Mouse (Mus musculus) neural tube, embryonic 12.5 days (tissue): ENCODE results near the gene Palld. TPM values are rescaled to one million over a fixed set of nuclear protein-coding genes. Genes with fewer than 3 reads are reported as not detected.

ENCODE experiments used
- ATAC-seq: fragments of 200-750 bp; cut with Nextera tagmentation; 2 replicates; pipeline ENCODE4 v1.8.0; 2017; ENCODE audit warnings: low read depth, mild to moderate bottlenecking, moderate TSS enrichment, moderate library complexity; ENCODE audit not compliant: low FRiP score
- H3K27ac ChIP-seq: fragments of 300-500 bp; sonication (generic); 2 replicates; pipeline ENCODE4 v1.5.1; 2016
- H3K27me3 ChIP-seq: fragments of 300-500 bp; sonication (generic); replicated peaks from 2 replicates; pipeline ENCODE4 v1.6.1; 2016; ENCODE audit warnings: mild to moderate bottlenecking
- H3K36me3 ChIP-seq: fragments of 300-500 bp; sonication (generic); 2 replicates; pipeline ENCODE4 v1.6.1; 2016; ENCODE audit warnings: mild to moderate bottlenecking
- H3K4me1 ChIP-seq: fragments of 300-500 bp; sonication (generic); 2 replicates; pipeline ENCODE4 v1.6.1; 2016
- H3K4me2 ChIP-seq: fragments of 300-500 bp; sonication (generic); replicated peaks from 2 replicates; pipeline ENCODE4 v1.6.1; 2016; ENCODE audit warnings: mild to moderate bottlenecking
- H3K4me3 ChIP-seq: fragments of 300-500 bp; sonication (generic); 2 replicates; pipeline ENCODE4 v1.5.1; 2016
- H3K9ac ChIP-seq: fragments of 300-500 bp; sonication (generic); 2 replicates; pipeline ENCODE4 v1.6.1; 2016; ENCODE audit warnings: mild to moderate bottlenecking
- H3K9me3 ChIP-seq: fragments of 300-500 bp; sonication (generic); 2 replicates; pipeline ENCODE4 v1.6.1; 2016; ENCODE audit warnings: mild to moderate bottlenecking
- WGBS: fragments of 180-500 bp; shearing (Covaris S2); methylation state at CpG from one replicate; pipeline ENCODE4 v1.1.7; 2016; 5-methylcytosine and 5-hydroxymethylcytosine counted together
- polyA plus RNA-seq: library from polyadenylated mRNA; unstranded; fragments of >200 nt; fragmentation: Nextera tagmentation; extraction: Ambion mirVana; gene quantifications from 2 replicates; pipeline ENCODE4 v1.2.1, GENCODE M21; 2016

The Palld gene
- polyA plus RNA-seq, 1 experiment from 2014 or later = 46.7 TPM

DNA sequence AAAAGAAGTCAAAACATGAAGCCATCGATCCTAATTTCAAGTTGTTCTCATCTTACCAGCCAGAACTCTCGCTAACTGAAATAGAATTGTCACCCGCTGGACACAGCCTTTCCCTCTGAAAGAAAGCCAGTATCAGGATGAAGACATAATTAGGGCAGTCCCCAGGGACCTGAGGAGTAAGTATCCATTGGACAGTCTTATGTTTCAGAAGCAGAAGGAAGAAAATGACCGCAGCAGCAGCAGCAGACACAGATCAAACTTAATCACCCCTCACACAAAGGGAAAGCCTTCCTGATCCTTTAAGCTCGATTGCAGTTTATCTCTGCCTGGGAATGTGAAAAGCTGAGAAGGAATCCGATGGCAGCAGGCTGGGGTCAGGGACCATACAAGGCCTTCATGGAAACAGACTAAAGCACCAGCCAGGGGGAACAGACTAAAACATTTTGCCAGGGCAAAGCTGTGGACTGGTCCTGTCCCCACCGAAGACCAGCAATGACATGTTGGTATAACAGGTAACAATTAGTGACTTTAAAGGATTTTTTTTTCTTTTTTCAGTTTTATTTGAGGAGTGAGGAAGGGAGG is 53.8 kb downstream of the Palld start:
- H3K4me3 ChIP-seq = no peak overlapping the region
- no peak for ATAC-seq
- no peak overlapping the region for H3K9ac ChIP-seq
- no peak overlapping the region for H3K4me2 ChIP-seq
- WGBS = 48% methylated on average over 7 of the region's 7 CpGs
- no peak overlapping the region for H3K27ac ChIP-seq
- H3K4me1 ChIP-seq = no peaks in the 10 kb centered on the region
- H3K9me3 ChIP-seq = no peaks in the 10 kb centered on the region
- H3K27me3 ChIP-seq = no peaks in the 10 kb centered on the region
- H3K36me3 ChIP-seq = no peaks in the 10 kb centered on the region

DNA sequence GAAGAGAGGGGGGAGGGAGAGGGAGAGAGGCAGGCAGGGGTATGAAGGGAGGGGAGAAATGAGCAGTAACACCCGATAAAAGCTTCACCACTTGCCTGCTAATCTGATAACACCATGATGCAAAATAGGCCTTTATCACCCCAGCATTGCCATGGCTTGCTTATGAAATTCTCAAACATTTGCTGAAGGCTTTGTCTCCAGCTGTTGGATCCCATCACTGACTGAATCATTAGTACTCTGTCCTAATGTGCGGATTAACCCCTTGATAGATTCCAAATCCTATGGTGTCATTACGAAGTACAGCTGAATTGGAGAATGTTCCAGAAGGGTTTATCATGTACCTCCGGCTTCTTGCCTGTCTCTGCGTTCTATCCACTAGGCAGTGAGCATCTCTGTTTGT is 55.0 kb downstream of the Palld start:
- H3K27me3 ChIP-seq = no peaks in the 10 kb centered on the region
- no peak overlapping the region for H3K4me2 ChIP-seq
- no peaks in the 10 kb centered on the region for H3K9me3 ChIP-seq
- no peaks in the 10 kb centered on the region for H3K4me1 ChIP-seq
- no peak for ATAC-seq
- no peaks in the 10 kb centered on the region for H3K36me3 ChIP-seq
- no peak overlapping the region for H3K27ac ChIP-seq
- WGBS = 86% methylated on average over 5 of the region's 5 CpGs
- no peak overlapping the region for H3K4me3 ChIP-seq
- H3K9ac ChIP-seq = no peak overlapping the region

DNA sequence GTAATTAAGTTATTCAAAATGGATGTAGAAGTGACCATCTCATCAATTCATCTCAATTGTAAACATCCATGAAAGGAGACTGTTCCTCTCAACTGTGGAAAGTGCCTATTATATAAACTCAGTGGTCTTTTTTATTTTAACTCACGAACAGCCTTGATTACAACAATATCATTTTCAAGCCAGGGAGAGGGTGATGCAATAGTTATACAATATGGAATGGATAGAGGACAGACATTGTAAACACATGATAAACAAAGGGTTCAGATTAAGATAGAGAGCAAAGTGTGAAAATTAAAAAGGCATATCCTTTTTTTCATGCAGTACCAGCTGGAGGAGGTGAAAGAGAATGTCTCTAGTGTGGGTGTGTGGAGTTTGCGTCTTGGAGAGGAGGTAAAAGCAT is 57.5 kb downstream of the Palld start:
- WGBS = 83% methylated on average over 2 of the region's 2 CpGs
- Histone ChIP-seq H3K4me3 (no peak overlapping the region), H3K4me2 (no peak overlapping the region), H3K27ac (no peak overlapping the region), H3K36me3 (no peaks in the 10 kb centered on the region), H3K9me3 (no peaks in the 10 kb centered on the region), H3K9ac (no peak overlapping the region), H3K27me3 (no peaks in the 10 kb centered on the region), H3K4me1 (no peaks in the 10 kb centered on the region)
- ATAC-seq = no peak

DNA sequence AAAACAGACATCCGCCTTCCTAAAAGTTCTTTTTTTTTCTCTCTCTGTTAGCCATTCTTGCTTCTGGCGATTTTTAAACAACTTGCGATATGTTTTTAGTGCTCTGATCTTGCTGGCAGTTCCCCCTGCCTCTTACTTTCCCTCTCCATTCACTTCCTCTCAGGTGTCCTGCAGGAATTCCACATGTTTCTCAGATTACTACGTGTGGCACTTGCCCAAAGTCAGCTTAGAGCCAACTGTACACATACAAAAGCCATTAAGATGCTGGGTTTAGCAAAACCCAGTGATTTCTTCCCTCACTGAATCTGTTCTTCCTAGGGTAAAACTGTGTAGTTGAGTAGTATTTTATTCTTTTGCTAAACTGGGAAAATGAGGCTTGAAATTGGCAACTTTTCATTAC is 57.9 kb downstream of the Palld start:
- WGBS = 73% methylated on average over 4 of the region's 4 CpGs
- ATAC-seq = no peak

DNA sequence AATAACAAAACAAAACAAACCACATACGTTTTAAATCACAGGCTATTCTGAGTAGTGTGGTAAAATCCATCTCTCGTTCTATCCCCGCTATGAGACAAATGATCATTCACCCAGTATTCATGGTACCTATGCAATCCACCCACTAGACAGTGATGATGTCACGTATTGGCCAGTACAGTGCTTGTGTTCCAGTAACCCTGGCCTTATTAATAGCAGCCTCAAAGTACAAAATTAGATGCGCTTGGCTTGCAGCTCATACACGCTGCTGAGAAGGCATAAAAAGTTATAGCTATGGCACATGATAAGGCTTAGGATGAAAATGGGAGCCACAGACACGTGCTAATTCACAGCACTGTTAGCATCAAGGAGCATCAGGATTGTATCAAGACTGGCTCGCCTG is 58.7 kb downstream of the Palld start:
- H3K9ac ChIP-seq = no peak overlapping the region
- WGBS = 89% methylated on average over 8 of the region's 8 CpGs
- H3K36me3 ChIP-seq = no peaks in the 10 kb centered on the region
- no peaks in the 10 kb centered on the region for H3K4me1 ChIP-seq
- no peak overlapping the region for H3K27ac ChIP-seq
- no peak overlapping the region for H3K4me3 ChIP-seq
- H3K27me3 ChIP-seq = no peaks in the 10 kb centered on the region
- H3K9me3 ChIP-seq = no peaks in the 10 kb centered on the region
- no peak for ATAC-seq
- no peak overlapping the region for H3K4me2 ChIP-seq

More for the DNA sequence above, 57.9 kb downstream of the Palld start:
- H3K27me3 ChIP-seq = no peaks in the 10 kb centered on the region
- no peaks in the 10 kb centered on the region for H3K36me3 ChIP-seq
- H3K9ac ChIP-seq = no peak overlapping the region
- H3K27ac ChIP-seq = no peak overlapping the region
- H3K4me3 ChIP-seq = no peak overlapping the region
- H3K4me2 ChIP-seq = no peak overlapping the region
- no peaks in the 10 kb centered on the region for H3K9me3 ChIP-seq
- no peaks in the 10 kb centered on the region for H3K4me1 ChIP-seq

DNA sequence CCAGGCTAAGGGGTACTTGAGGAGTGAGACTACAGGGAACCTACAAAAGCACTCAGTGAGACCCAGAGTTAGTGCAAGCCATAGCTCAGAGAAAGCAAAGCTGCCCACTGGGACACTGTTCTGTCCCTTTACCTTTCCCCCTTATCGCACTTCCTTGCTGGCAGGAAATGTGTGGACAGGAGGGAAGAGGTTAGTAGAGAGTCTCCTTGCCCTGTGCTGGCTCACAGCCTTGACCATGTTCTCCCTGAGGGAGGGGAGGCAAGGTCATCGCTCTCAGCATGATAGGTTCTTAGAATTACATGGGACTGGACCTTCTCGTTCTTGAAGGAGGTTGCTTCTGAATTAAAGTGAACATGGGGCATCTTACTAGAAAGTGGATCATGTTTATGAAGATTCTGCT is 69.3 kb downstream of the Palld start:
- Histone ChIP-seq H3K36me3 (no peaks in the 10 kb centered on the region), H3K4me1 (no peaks in the 10 kb centered on the region), H3K9ac (no peak overlapping the region), H3K27ac (no peak overlapping the region), H3K4me2 (no peak overlapping the region), H3K4me3 (no peak overlapping the region), H3K9me3 (no peaks in the 10 kb centered on the region), H3K27me3 (no peaks in the 10 kb centered on the region)
- no peak for ATAC-seq
- 90% methylated on average over 3 of the region's 3 CpGs for WGBS

DNA sequence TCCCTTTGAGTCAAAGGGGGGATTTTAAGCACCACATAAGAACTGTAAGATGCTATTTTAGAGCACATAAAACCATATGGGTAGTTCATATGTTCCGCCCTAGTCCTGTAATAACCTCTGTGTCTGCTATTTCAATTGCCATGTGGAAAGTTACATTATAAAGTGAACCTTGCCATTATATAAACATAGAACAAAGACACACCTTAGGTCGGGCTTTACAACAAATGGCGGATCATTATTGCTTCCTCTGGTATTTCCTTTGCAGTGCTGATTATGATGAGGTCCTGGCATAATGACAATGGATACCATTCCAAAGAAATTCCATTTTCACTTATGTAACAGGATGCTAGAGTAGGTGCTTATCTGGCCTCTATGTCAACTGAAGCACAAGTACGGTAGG is 70.5 kb downstream of the Palld start:
- no peak for ATAC-seq
- Histone ChIP-seq H3K4me3 (no peak overlapping the region), H3K36me3 (no peaks in the 10 kb centered on the region), H3K4me1 (no peaks in the 10 kb centered on the region), H3K27ac (no peak overlapping the region), H3K4me2 (no peak overlapping the region), H3K9ac (no peak overlapping the region), H3K27me3 (no peaks in the 10 kb centered on the region), H3K9me3 (no peaks in the 10 kb centered on the region)
- WGBS = 89% methylated on average over 4 of the region's 4 CpGs

DNA sequence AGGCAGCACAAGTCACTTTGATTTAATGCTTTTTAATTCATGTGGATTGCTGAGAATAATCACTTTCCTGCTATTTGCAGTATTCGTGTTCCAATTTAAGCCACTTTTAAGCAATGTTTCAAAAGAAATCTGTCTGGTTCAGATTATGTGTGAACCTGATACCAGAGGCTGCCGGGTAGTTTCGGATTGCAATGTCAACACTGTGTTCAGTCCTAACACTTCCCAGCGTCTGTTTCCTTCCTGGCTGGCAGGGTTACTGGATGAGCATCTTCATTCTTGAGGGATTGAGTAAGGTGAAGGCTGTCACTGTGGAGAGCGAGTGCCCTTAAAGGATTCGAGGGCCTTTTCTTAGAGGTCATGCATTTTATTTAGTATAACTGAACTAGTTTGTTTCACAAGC is 71.7 kb downstream of the Palld start:
- no peak overlapping the region for H3K4me2 ChIP-seq
- no peaks in the 10 kb centered on the region for H3K36me3 ChIP-seq
- no peaks in the 10 kb centered on the region for H3K9me3 ChIP-seq
- 59% methylated on average over 6 of the region's 6 CpGs for WGBS
- no peaks in the 10 kb centered on the region for H3K4me1 ChIP-seq
- H3K4me3 ChIP-seq = no peak overlapping the region
- H3K9ac ChIP-seq = no peak overlapping the region
- H3K27ac ChIP-seq = no peak overlapping the region
- no peaks in the 10 kb centered on the region for H3K27me3 ChIP-seq
- no peak for ATAC-seq

DNA sequence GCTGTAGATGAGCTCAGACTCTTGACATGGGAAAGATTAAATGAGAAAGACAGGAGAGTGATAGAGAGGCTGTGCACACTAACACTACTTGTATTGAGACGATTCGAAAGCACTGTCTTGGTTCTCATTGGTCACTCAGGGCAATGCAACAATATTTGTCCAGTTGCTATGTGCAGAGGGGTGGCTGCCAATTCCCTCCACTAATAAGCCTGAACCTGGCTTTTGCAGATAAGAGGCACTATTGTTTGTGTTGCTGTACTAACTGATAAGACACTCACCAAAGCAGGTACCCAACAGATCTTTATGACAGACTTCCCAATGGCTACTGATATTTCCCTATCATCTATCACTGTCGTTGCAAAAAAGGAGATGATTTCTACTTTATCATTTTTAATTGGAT is 77.9 kb downstream of the Palld start:
- Histone ChIP-seq H3K9ac (no peak overlapping the region), H3K36me3 (no peaks in the 10 kb centered on the region), H3K27ac (no peak overlapping the region), H3K9me3 (no peaks in the 10 kb centered on the region), H3K4me3 (no peak overlapping the region), H3K4me2 (no peak overlapping the region), H3K4me1 (0 out of 2 replicates have a peak, but pooled peaks cover 5% of the 10 kb centered on the region), H3K27me3 (no peaks in the 10 kb centered on the region)
- no peak for ATAC-seq
- 81% methylated on average over 3 of the region's 3 CpGs for WGBS

DNA sequence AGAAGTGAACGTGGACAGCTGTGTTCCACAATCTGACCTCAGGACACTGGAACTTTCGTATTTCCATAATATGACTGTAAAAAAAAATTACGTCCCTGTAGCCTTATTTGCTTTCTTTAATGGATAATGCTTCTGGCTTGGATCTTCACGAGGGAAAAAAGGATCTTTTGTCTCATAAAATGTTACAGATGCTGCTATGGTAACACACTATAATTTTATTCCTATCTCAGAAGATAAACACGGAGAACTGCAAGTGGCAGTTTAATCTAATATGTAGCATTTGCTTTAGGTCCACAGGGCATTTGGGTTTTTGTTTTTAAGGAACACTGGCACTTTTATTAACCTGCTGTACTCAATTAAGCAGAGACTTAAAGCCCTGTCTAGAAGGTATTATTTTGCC is 79.3 kb downstream of the Palld start:
- WGBS = 40% methylated on average over 5 of the region's 5 CpGs
- H3K27ac ChIP-seq = no peak overlapping the region
- ATAC-seq = no peak
- no peaks in the 10 kb centered on the region for H3K27me3 ChIP-seq
- H3K9ac ChIP-seq = no peak overlapping the region
- no peaks in the 10 kb centered on the region for H3K36me3 ChIP-seq
- no peak overlapping the region for H3K4me2 ChIP-seq
- 0 out of 2 replicates have a peak, but pooled peaks cover 5% of the 10 kb centered on the region for H3K4me1 ChIP-seq
- no peak overlapping the region for H3K4me3 ChIP-seq
- H3K9me3 ChIP-seq = no peaks in the 10 kb centered on the region

DNA sequence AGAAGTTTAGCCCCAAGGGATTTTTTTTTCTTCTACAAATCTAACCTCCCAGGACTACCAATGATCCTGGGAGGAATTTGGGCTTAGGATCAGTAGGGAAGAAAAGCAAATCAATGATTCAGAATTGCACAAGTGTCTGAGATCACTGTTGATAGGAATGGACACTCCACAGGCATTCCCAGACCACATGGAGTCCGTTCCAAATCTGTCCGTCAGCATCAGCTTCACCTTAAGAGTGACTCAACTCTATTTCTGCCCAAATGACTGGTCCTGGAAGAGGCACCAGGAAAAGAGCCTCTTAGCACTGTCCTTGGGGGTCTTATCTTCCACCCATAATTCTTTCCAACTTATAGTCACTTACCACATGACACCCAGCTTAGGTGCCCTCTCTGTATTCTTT is 98.7 kb downstream of the Palld start:
- Histone ChIP-seq H3K9ac (no peak overlapping the region), H3K4me2 (no peak overlapping the region), H3K9me3 (no peaks in the 10 kb centered on the region), H3K4me1 (no peaks in the 10 kb centered on the region), H3K27ac (no peak overlapping the region), H3K27me3 (no peaks in the 10 kb centered on the region), H3K36me3 (no peaks in the 10 kb centered on the region), H3K4me3 (no peak overlapping the region)
- 91% methylated on average over 2 of the region's 2 CpGs for WGBS
- ATAC-seq = no peak

DNA sequence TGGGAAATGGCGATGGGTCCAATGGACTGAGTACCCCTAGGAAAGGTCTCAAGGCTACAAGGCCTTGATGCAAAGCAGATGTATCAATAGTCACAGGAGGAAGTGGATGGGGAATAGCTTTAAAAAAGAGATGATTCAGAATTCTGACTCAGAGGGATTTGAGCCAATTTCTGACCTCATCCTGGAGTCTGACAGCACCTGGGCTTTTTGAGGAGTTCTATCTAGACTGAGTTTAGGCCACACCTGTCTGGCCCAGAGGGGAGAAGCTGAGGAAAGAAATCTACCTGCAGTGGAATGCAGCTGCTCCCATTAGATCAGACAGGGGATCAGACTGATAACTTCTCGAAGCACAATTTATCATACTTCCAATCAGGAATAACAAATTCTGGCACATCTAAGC is 99.7 kb downstream of the Palld start:
- Histone ChIP-seq H3K4me3 (no peak overlapping the region), H3K36me3 (no peaks in the 10 kb centered on the region), H3K27me3 (no peaks in the 10 kb centered on the region), H3K4me1 (no peaks in the 10 kb centered on the region), H3K9me3 (no peaks in the 10 kb centered on the region), H3K9ac (no peak overlapping the region), H3K27ac (no peak overlapping the region), H3K4me2 (no peak overlapping the region)
- WGBS = 87% methylated on average over 2 of the region's 2 CpGs
- ATAC-seq = no peak

DNA sequence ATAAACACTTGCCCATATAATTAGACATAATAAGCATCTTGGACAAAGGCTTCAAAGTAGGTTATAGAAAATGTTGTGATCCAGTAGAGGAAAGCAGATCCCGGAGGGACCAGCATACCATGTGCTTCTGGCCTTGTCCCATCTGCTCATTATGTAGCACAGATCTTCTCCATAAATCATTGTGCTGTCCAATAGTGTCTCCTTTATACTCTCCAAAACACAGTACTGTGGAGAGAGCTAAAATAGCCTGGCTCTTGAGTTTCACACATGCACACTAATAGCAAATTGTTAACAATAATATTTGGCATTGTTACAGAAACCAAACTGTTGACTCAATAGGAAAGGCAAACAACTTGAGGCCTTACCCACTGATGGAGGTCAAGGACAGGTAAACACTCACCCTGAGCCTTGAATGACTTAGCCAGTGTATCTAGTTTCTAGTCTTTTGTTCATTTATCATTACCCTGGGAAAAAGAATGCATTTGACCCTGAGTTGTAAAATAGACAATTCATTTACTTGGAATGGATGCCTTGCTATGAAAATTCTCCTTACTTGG is 105.0 kb downstream of the Palld start:
- no peaks in the 10 kb centered on the region for H3K9me3 ChIP-seq

More for the DNA sequence above, 105.0 kb downstream of the Palld start:
- H3K36me3 ChIP-seq = no peaks in the 10 kb centered on the region
- H3K9ac ChIP-seq = no peak overlapping the region
- H3K4me2 ChIP-seq = no peak overlapping the region
- H3K27me3 ChIP-seq = no peaks in the 10 kb centered on the region
- ATAC-seq = no peak
- H3K4me1 ChIP-seq = no peaks in the 10 kb centered on the region
- no peak overlapping the region for H3K27ac ChIP-seq
- 74% methylated on average over 1 of the region's 1 CpGs for WGBS
- no peak overlapping the region for H3K4me3 ChIP-seq
